ENCODE assay signal across 8 mouse cellular contexts in genomic region chr7:118584257-118584907, GRCm38 (mm10). TPM values are rescaled to one million over a fixed set of nuclear protein-coding genes. Genes with fewer than 3 reads are reported as not detected.
DNase-seq lines count a peak whose midpoint lies in the region; ATAC-seq and TF ChIP-seq lines count a peak whose summit lies in the region.

Gene Tmc7 (minus strand): TSS chr7:118584736.

- peaks cover 14% of the 10 kb centered on the region for H3K9me3 ChIP-seq in forebrain, embryonic 10.5 days
- peaks cover 6% of the 10 kb centered on the region; the same call in 1 of the 2 replicates for H3K9me3 ChIP-seq in heart, embryonic 13.5 days
- peaks cover 4% of the 10 kb centered on the region; the same call in 1 of the 2 replicates for H3K9me3 ChIP-seq in liver, postnatal 0 days (ENCODE audit: low read length)

- peaks cover 27% of the 10 kb centered on the region for H3K36me3 ChIP-seq in forebrain, embryonic 10.5 days (replicated peaks)
- H3K36me3 ChIP-seq in heart, embryonic 13.5 days, result peaks cover 5% of the 10 kb centered on the region; the same call in 1 of the 2 replicates
- no peaks in the 10 kb centered on the region for H3K36me3 ChIP-seq in liver, postnatal 0 days (replicated peaks; ENCODE audit: insufficient read depth, low read length)

- H3K4me3 ChIP-seq in forebrain, embryonic 10.5 days, result peak within 1 kb of the TSS; percentile 78
- peak within 1 kb of the TSS; percentile 64 for H3K4me3 ChIP-seq in heart, embryonic 13.5 days
- peak within 1 kb of the TSS; percentile 68 for H3K4me3 ChIP-seq in liver, postnatal 0 days (ENCODE audit: low read depth, low read length)

- no peak for TF ChIP-seq CTCF in liver, postnatal 0 days (IDR thresholded peaks at IDR 0.05; ENCODE audit: low read depth)

- no peaks in the 10 kb centered on the region for H3K27me3 ChIP-seq in forebrain, embryonic 10.5 days (ENCODE audit: poor library complexity, severe bottlenecking)
- peaks cover 23% of the 10 kb centered on the region for H3K27me3 ChIP-seq in heart, embryonic 13.5 days (replicated peaks)
- H3K27me3 ChIP-seq in liver, postnatal 0 days (ENCODE audit: insufficient read depth, low read length), result no peaks in the 10 kb centered on the region

- H3K4me1 ChIP-seq in forebrain, embryonic 10.5 days, result peaks cover 29% of the 10 kb centered on the region
- H3K4me1 ChIP-seq in heart, embryonic 13.5 days, result peaks cover 11% of the 10 kb centered on the region
- peaks cover 6% of the 10 kb centered on the region; the same call in 1 of the 2 replicates for H3K4me1 ChIP-seq in liver, postnatal 0 days (ENCODE audit: insufficient read depth)

- TF ChIP-seq EP300 in liver, postnatal 0 days (IDR thresholded peaks at IDR 0.05; ENCODE audit: low read depth), result no peak

- 1% methylated on average over 41 of the region's 51 CpGs for WGBS in forebrain, embryonic 10.5 days
- under 1% methylated on average over 49 of the region's 51 CpGs for WGBS in heart, embryonic 13.5 days
- WGBS in liver, postnatal 0 days (ENCODE audit: insufficient replicate concordance), result under 1% methylated on average over 36 of the region's 51 CpGs

- peak; percentile 32 for DNase-seq in ES-CJ7 (ENCODE audit: low read depth, low spot score)
- peak; percentile 37 for DNase-seq in c-Kit-positive CD71-negative TER-119-negative erythroid progenitor cells, embryonic 14.5 days (ENCODE audit: low read depth)
- DNase-seq in forebrain, embryonic 10.5 days (ENCODE audit: extremely low spot score, low spot score), result peak; percentile 85
- DNase-seq in kidney, postnatal 25 days, result peak; percentile 61 to 77
- DNase-seq in liver, postnatal 0 days, result peak; percentile 73
- peak; percentile 53 for DNase-seq in ovary, postnatal 36 days (ENCODE audit: low spot score)
- DNase-seq in thymus, postnatal 25 days, result peak; percentile 73

- peak within 1 kb of the TSS; percentile 88 for H3K4me2 ChIP-seq in heart, embryonic 13.5 days
- H3K4me2 ChIP-seq in liver, postnatal 0 days (ENCODE audit: low read depth, low read length), result peak within 1 kb of the TSS; percentile 95

- peak; percentile 55; the same call in 1 of the 2 replicates for ATAC-seq in heart, embryonic 13.5 days (ENCODE audit: extremely low read depth, insufficient number of reproducible peaks, low FRiP score, low TSS enrichment)
- ATAC-seq in liver, postnatal 0 days, result peak; percentile 72

- H3K27ac ChIP-seq in forebrain, embryonic 10.5 days, result peak within 1 kb of the TSS; percentile 93
- no peak within 1 kb of the TSS for H3K27ac ChIP-seq in heart, embryonic 13.5 days (replicated peaks)
- H3K27ac ChIP-seq in liver, postnatal 0 days (ENCODE audit: low read depth), result no peak within 1 kb of the TSS

- peak within 1 kb of the TSS; percentile 80 for H3K9ac ChIP-seq in heart, embryonic 13.5 days
- H3K9ac ChIP-seq in liver, postnatal 0 days (replicated peaks), result peak within 1 kb of the TSS; percentile 59

RNA-seq across cellular contexts. Expression of gene Tmc7, which starts in this region (rescaled TPM):
- 6.6 and 7.1 TPM in 2 replicates for polyA plus RNA-seq in forebrain, embryonic 10.5 days (2016; fragmentation: Nextera tagmentation; extraction: Ambion mirVana)
- 1.2 and 1.3 TPM in 2 replicates for polyA plus RNA-seq in heart, embryonic 13.5 days (2015; fragmentation: Nextera tagmentation; extraction: Ambion mirVana)
- polyA plus RNA-seq in liver, postnatal 0 days (2015; fragmentation: Nextera tagmentation; extraction: Ambion mirVana), result 0.18 and 0.33 TPM in 2 replicates

Comparison
In these comparisons a context has a peak if more than half of its experiments do, and no peak if none do; other contexts are left out.
1. Peak in DNase-seq, ATAC-seq, H3K4me3 ChIP-seq, H3K9ac ChIP-seq and H3K4me2 ChIP-seq in liver, postnatal 0 days; RNA of the gene not detected or under 1 TPM.
2. DNase-seq: peak in every context shown above with its lines; median percentile 85 in forebrain, embryonic 10.5 days; 73 in liver, postnatal 0 days; 73 in thymus, postnatal 25 days; 69 in kidney, postnatal 25 days; 53 in ovary, postnatal 36 days; 37 in c-Kit-positive CD71-negative TER-119-negative erythroid progenitor cells, embryonic 14.5 days; 32 in ES-CJ7.